Mouse (Mus musculus): Measurements from ENCODE around the gene Cacna2d1.

GRCm38 (mm10) chr5:16135986-16136385 lies 201.5 kb downstream of the Cacna2d1 start:
- TF ChIP-seq CTCF (IDR thresholded peaks at IDR 0.05; ENCODE audit: borderline replicate concordance, insufficient read depth, low read depth, low read length) = no peak
- TF ChIP-seq POLR2A (IDR thresholded peaks at IDR 0.05; ENCODE audit: borderline replicate concordance, insufficient read depth, low read length) = no peak
